Mouse (Mus musculus) intestine, postnatal 0 days (tissue): ENCODE measurements around the gene 9830107B12Rik. TPM values are rescaled to one million over a fixed set of nuclear protein-coding genes. Genes with fewer than 3 reads are reported as not detected.

Experiments
- ATAC-seq: fragments of 200-750 bp; cut with Nextera tagmentation; 2 replicates; pipeline ENCODE4 v1.8.0; 2017; ENCODE audit warnings: mild to moderate bottlenecking, moderate TSS enrichment, moderate library complexity
- H3K27ac ChIP-seq: fragments of 300-500 bp; sonication (generic); 2 replicates; pipeline ENCODE4 v1.5.1; 2014; ENCODE audit warnings: mild to moderate bottlenecking, low read depth, low read length, moderate library complexity
- H3K27me3 ChIP-seq: fragments of 300-500 bp; sonication (generic); replicated peaks from 2 replicates; pipeline ENCODE4 v1.6.1; 2014; ENCODE audit warnings: low read length, mixed read lengths; ENCODE audit not compliant: control insufficient read depth, insufficient read depth
- H3K36me3 ChIP-seq: fragments of 300-500 bp; sonication (generic); 2 replicates; pipeline ENCODE4 v1.6.1; 2014; ENCODE audit warnings: mild to moderate bottlenecking, moderate library complexity; ENCODE audit not compliant: control insufficient read depth, insufficient read depth
- H3K4me1 ChIP-seq: fragments of 300-500 bp; sonication (generic); replicated peaks from 2 replicates; pipeline ENCODE4 v1.6.1; 2014; ENCODE audit warnings: antibody characterized with exemption, low read length, mixed read lengths; ENCODE audit not compliant: control insufficient read depth, insufficient read depth
- H3K4me2 ChIP-seq: fragments of 300-500 bp; sonication (generic); replicated peaks from 2 replicates; pipeline ENCODE4 v1.6.1; 2014; ENCODE audit warnings: low read depth, mild to moderate bottlenecking, moderate library complexity
- H3K4me3 ChIP-seq: fragments of 300-500 bp; sonication (generic); 2 replicates; pipeline ENCODE4 v1.5.1; 2014; ENCODE audit warnings: low read depth, low read length
- H3K9ac ChIP-seq: fragments of 300-500 bp; sonication (generic); 2 replicates; pipeline ENCODE4 v1.6.1; 2014; ENCODE audit warnings: mild to moderate bottlenecking, low read depth, low read length
- H3K9me3 ChIP-seq: fragments of 300-500 bp; sonication (generic); 2 replicates; pipeline ENCODE4 v1.6.1; 2016; ENCODE audit warnings: mixed run types; ENCODE audit not compliant: control insufficient read depth
- CTCF ChIP-seq: sonication (generic); IDR thresholded peaks from 2 replicates; pipeline ENCODE4 v1.5.1; 2016; ENCODE audit warnings: low read depth, mild to moderate bottlenecking, control low read depth, antibody characterized with exemption, moderate library complexity
- WGBS: fragments of 180-500 bp; shearing (Covaris S2); extraction: QIAGEN DNeasy Blood & Tissue Kit; methylation state at CpG from one replicate; pipeline ENCODE4 v1.1.7; 2014; 5-methylcytosine and 5-hydroxymethylcytosine counted together
- polyA plus RNA-seq: library from polyadenylated mRNA; unstranded; fragments of >200 nt; fragmentation: Nextera tagmentation; extraction: Ambion mirVana; gene quantifications from 2 replicates; pipeline ENCODE4 v1.2.1, GENCODE M21; 2015

Gene 9830107B12Rik
- polyA plus RNA-seq, 1 experiment from 2014 or later, result not detected

- no peak for ATAC-seq
- WGBS, result 92% methylated on average over 20 of the region's 20 CpGs
- no peak overlapping the region for H3K27ac ChIP-seq
These were observed 25.6 kb downstream of the 9830107B12Rik start for GRCm38 (mm10) chr17:48120456-48120855.

GRCm38 (mm10) chr17:48119656-48120055 is 26.4 kb downstream of the 9830107B12Rik start:
- H3K4me3 ChIP-seq, result no peak overlapping the region
- TF ChIP-seq CTCF, result peak; percentile 93
- no peak overlapping the region for H3K4me2 ChIP-seq
- no peak overlapping the region for H3K9ac ChIP-seq
- H3K27me3 ChIP-seq, result no peaks in the 10 kb centered on the region
- no peaks in the 10 kb centered on the region for H3K9me3 ChIP-seq
- 0 out of 2 replicates have a peak, but pooled peaks have one; percentile 36 for ATAC-seq
- 27% methylated on average over 3 of the region's 3 CpGs for WGBS
- no peaks in the 10 kb centered on the region for H3K36me3 ChIP-seq
- no peaks in the 10 kb centered on the region for H3K4me1 ChIP-seq
- H3K27ac ChIP-seq, result no peak overlapping the region

More at GRCm38 (mm10) chr17:48120456-48120855, 25.6 kb downstream of the 9830107B12Rik start:
- Histone ChIP-seq H3K4me2 (no peak overlapping the region), H3K4me1 (no peaks in the 10 kb centered on the region), H3K36me3 (no peaks in the 10 kb centered on the region), H3K27me3 (no peaks in the 10 kb centered on the region), H3K9me3 (no peaks in the 10 kb centered on the region), H3K9ac (no peak overlapping the region), H3K4me3 (no peak overlapping the region)
- TF ChIP-seq CTCF, result no peak

GRCm38 (mm10) chr17:48118570-48118969 is 27.5 kb downstream of the 9830107B12Rik start:
- TF ChIP-seq CTCF, result no peak
- no peak overlapping the region for H3K4me3 ChIP-seq
- H3K36me3 ChIP-seq, result no peaks in the 10 kb centered on the region
- H3K27me3 ChIP-seq, result no peaks in the 10 kb centered on the region
- no peaks in the 10 kb centered on the region for H3K9me3 ChIP-seq
- no peak overlapping the region for H3K9ac ChIP-seq
- ATAC-seq, result no peak
- no peaks in the 10 kb centered on the region for H3K4me1 ChIP-seq
- no peak overlapping the region for H3K27ac ChIP-seq
- no peak overlapping the region for H3K4me2 ChIP-seq
- WGBS, result 79% methylated on average over 1 of the region's 1 CpGs

- WGBS, result 55% methylated on average over 8 of the region's 8 CpGs
- Histone ChIP-seq H3K4me2 (no peak overlapping the region), H3K9me3 (no peaks in the 10 kb centered on the region), H3K9ac (no peak overlapping the region), H3K27ac (no peak overlapping the region), H3K36me3 (no peaks in the 10 kb centered on the region), H3K4me3 (no peak overlapping the region), H3K27me3 (no peaks in the 10 kb centered on the region), H3K4me1 (no peaks in the 10 kb centered on the region)
- ATAC-seq, result no peak
- peak; percentile 66 for TF ChIP-seq CTCF
These were observed 35.4 kb downstream of the 9830107B12Rik start for GRCm38 (mm10) chr17:48110547-48111287.

- TF ChIP-seq CTCF, result no peak
- WGBS, result 90% methylated on average over 3 of the region's 3 CpGs
- no peak for ATAC-seq
- no peaks in the 10 kb centered on the region for H3K36me3 ChIP-seq
- H3K4me3 ChIP-seq, result no peak overlapping the region
- H3K4me1 ChIP-seq, result no peaks in the 10 kb centered on the region
- no peak overlapping the region for H3K27ac ChIP-seq
- H3K4me2 ChIP-seq, result no peak overlapping the region
- H3K9ac ChIP-seq, result no peak overlapping the region
- H3K9me3 ChIP-seq, result no peaks in the 10 kb centered on the region
- H3K27me3 ChIP-seq, result no peaks in the 10 kb centered on the region
These were observed 37.5 kb downstream of the 9830107B12Rik start for GRCm38 (mm10) chr17:48108520-48108919.

- H3K4me2 ChIP-seq, result no peak overlapping the region
- no peak for TF ChIP-seq CTCF
- H3K27ac ChIP-seq, result no peak overlapping the region
- no peaks in the 10 kb centered on the region for H3K36me3 ChIP-seq
- ATAC-seq, result no peak
- 65% methylated on average over 6 of the region's 6 CpGs for WGBS
- no peaks in the 10 kb centered on the region for H3K4me1 ChIP-seq
- H3K27me3 ChIP-seq, result no peaks in the 10 kb centered on the region
- no peak overlapping the region for H3K4me3 ChIP-seq
- no peak overlapping the region for H3K9ac ChIP-seq
- H3K9me3 ChIP-seq, result no peaks in the 10 kb centered on the region
These were observed 38.2 kb downstream of the 9830107B12Rik start for GRCm38 (mm10) chr17:48107862-48108261.
